Mouse (Mus musculus): ENCODE data around the gene Ms4a13.
"Not testable (repeated sequence)": the region's sequence is repeated elsewhere in the genome, so short reads cannot be mapped to it uniquely, and the experiment has no call there.

DNA sequence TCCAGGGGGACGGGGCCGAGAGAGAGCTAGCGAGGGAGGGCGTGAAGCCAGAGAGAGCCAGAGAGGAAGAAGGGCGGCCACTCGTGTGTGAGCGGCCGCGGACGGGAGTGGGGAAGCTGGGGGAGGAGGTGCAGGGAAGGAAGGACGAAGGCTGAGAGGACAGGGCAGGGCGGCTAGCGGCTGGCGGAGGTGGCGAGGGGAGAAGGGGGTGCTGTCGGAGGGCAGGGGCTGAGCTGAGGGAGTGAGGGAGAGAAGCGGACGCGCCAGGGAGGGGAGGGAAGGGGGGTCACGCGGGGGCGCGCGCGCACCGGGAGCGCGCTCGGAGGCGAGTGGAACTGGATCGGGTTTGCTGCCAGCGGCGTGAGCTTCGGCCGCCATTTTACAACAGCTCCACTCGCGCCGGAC, 75.5 kb downstream of the Ms4a13 start:
- TF ChIP-seq POLR2A (IDR thresholded peaks at IDR 0.05; ENCODE audit: low read depth, low read length); CTCF (IDR thresholded peaks at IDR 0.05; ENCODE audit: borderline replicate concordance, insufficient read depth, low read length): not testable (repeated sequence)

All from embryonic fibroblast, embryonic 13.5 days (primary cell).